Mouse (Mus musculus) liver, embryonic 11.5 days (tissue): ENCODE measurements around the gene Ahdc1. TPM values are rescaled to one million over a fixed set of nuclear protein-coding genes. Genes with fewer than 3 reads are reported as not detected.
"Not testable (repeated sequence)": the region's sequence is repeated elsewhere in the genome, so short reads cannot be mapped to it uniquely, and the experiment has no call there.

Experiments used
- ATAC-seq: fragments of 200-750 bp; cut with Nextera tagmentation; replicated peaks from 2 replicates; pipeline ENCODE4 v1.8.0; 2017; ENCODE audit warnings: moderate number of reproducible peaks, mild to moderate bottlenecking, moderate TSS enrichment, moderate library complexity; ENCODE audit not compliant: low FRiP score
- DNase-seq: peaks from one replicate; pipeline ENCODE4 v3.0.0-alpha.2; 2017; ENCODE audit warnings: low spot score
- H3K27ac ChIP-seq: fragments of 300-500 bp; sonication (generic); 2 replicates; pipeline ENCODE4 v1.5.1; 2014; ENCODE audit warnings: mild to moderate bottlenecking, low read depth, low read length, control low read depth
- H3K27me3 ChIP-seq: fragments of 300-500 bp; sonication (generic); replicated peaks from 2 replicates; pipeline ENCODE4 v1.6.1; 2014; ENCODE audit warnings: low read length, mixed read lengths; ENCODE audit not compliant: control insufficient read depth, insufficient read depth
- H3K36me3 ChIP-seq: fragments of 300-500 bp; sonication (generic); 2 replicates; pipeline ENCODE4 v1.6.1; 2014; ENCODE audit warnings: mild to moderate bottlenecking, low read length, moderate library complexity, mixed read lengths; ENCODE audit not compliant: control insufficient read depth, insufficient read depth
- H3K4me1 ChIP-seq: fragments of 300-500 bp; sonication (generic); replicated peaks from 2 replicates; pipeline ENCODE4 v1.6.1; 2014; ENCODE audit warnings: low read length, mixed read lengths; ENCODE audit not compliant: control insufficient read depth, insufficient read depth
- H3K4me2 ChIP-seq: fragments of 300-500 bp; sonication (generic); 2 replicates; pipeline ENCODE4 v1.6.1; 2014; ENCODE audit warnings: mild to moderate bottlenecking, control low read depth, moderate library complexity
- H3K4me3 ChIP-seq: fragments of 300-500 bp; sonication (generic); 2 replicates; pipeline ENCODE4 v1.5.1; 2014; ENCODE audit warnings: low read depth, low read length, control low read depth
- H3K9ac ChIP-seq: fragments of 300-500 bp; sonication (generic); 2 replicates; pipeline ENCODE4 v1.6.1; 2014; ENCODE audit warnings: low read depth, low read length, control low read depth
- H3K9me3 ChIP-seq: fragments of 300-500 bp; sonication (generic); 2 replicates; pipeline ENCODE4 v1.6.1; 2016; ENCODE audit warnings: low read length, inconsistent platforms, mixed read lengths; ENCODE audit not compliant: control insufficient read depth
- WGBS: fragments of 180-500 bp; shearing (Covaris S2); extraction: QIAGEN DNeasy Blood & Tissue Kit; methylation state at CpG from one replicate; pipeline ENCODE4 v1.1.7; 2014; 5-methylcytosine and 5-hydroxymethylcytosine counted together
- polyA plus RNA-seq: library from polyadenylated mRNA; unstranded; fragments of >200 nt; fragmentation: Nextera tagmentation; extraction: Ambion mirVana; gene quantifications from 2 replicates; pipeline ENCODE4 v1.2.1, GENCODE M21; 2014

The Ahdc1 gene
- polyA plus RNA-seq, 1 experiment from 2014 or later = 6.1 TPM

GRCm38 (mm10) chr4:133005233-133005632 is 5.8 kb upstream of the Ahdc1 start:
- Histone ChIP-seq H3K36me3 (no peaks in the 10 kb centered on the region), H3K4me2 (no peak overlapping the region), H3K9me3 (no peaks in the 10 kb centered on the region), H3K27me3 (peaks cover 8% of the 10 kb centered on the region), H3K4me1 (peaks cover 25% of the 10 kb centered on the region), H3K9ac (no peak overlapping the region), H3K27ac (no peak overlapping the region), H3K4me3 (no peak overlapping the region)
- WGBS = 3% methylated on average over 3 of the region's 3 CpGs
- ATAC-seq (no peak), DNase-seq (no peak)

GRCm38 (mm10) chr4:133005885-133006451 is 5.1 kb upstream of the Ahdc1 start:
- peaks cover 32% of the 10 kb centered on the region for H3K4me1 ChIP-seq
- H3K4me3 ChIP-seq, H3K36me3 ChIP-seq, H3K27ac ChIP-seq, DNase-seq, H3K9me3 ChIP-seq, H3K4me2 ChIP-seq, ATAC-seq, H3K9ac ChIP-seq: not testable (repeated sequence)
- peaks cover 15% of the 10 kb centered on the region for H3K27me3 ChIP-seq
- WGBS = 61% methylated on average over 6 of the region's 6 CpGs

GRCm38 (mm10) chr4:133007513-133008380 is 3.3 kb upstream of the Ahdc1 start:
- 21% methylated on average over 15 of the region's 15 CpGs for WGBS
- peak; percentile 58 for ATAC-seq

GRCm38 (mm10) chr4:133009131-133009530 is 1.9 kb upstream of the Ahdc1 start:
- 3% methylated on average over 4 of the region's 4 CpGs for WGBS
- no peaks in the 10 kb centered on the region for H3K36me3 ChIP-seq
- peaks cover 15% of the 10 kb centered on the region for H3K27me3 ChIP-seq
- peaks cover 35% of the 10 kb centered on the region for H3K4me1 ChIP-seq
- no peak overlapping the region for H3K27ac ChIP-seq
- H3K4me2 ChIP-seq = no peak overlapping the region
- H3K9me3 ChIP-seq = no peaks in the 10 kb centered on the region
- DNase-seq (no peak), ATAC-seq (no peak)
- no peak overlapping the region for H3K4me3 ChIP-seq
- no peak overlapping the region for H3K9ac ChIP-seq

More at GRCm38 (mm10) chr4:133007513-133008380, 3.3 kb upstream of the Ahdc1 start:
- peak overlapping the region; percentile 32 for H3K4me3 ChIP-seq
- DNase-seq = peak; percentile 68
- peaks cover 15% of the 10 kb centered on the region for H3K27me3 ChIP-seq
- no peaks in the 10 kb centered on the region for H3K36me3 ChIP-seq
- H3K9ac ChIP-seq = 0 out of 2 replicates have a peak overlapping the region, but pooled peaks have one; percentile 23
- peak overlapping the region; percentile 49 for H3K4me2 ChIP-seq
- peak overlapping the region; percentile 72 for H3K27ac ChIP-seq
- no peaks in the 10 kb centered on the region for H3K9me3 ChIP-seq
- H3K4me1 ChIP-seq = peaks cover 32% of the 10 kb centered on the region

GRCm38 (mm10) chr4:133009676-133010075 is 1.4 kb upstream of the Ahdc1 start:
- no peak for ATAC-seq
- Histone ChIP-seq H3K4me1 (peaks cover 41% of the 10 kb centered on the region), H3K36me3 (no peaks in the 10 kb centered on the region), H3K9me3 (no peaks in the 10 kb centered on the region), H3K4me2 (no peak overlapping the region; the same call in 1 of the 2 replicates), H3K4me3 (no peak overlapping the region), H3K27ac (no peak overlapping the region), H3K9ac (no peak overlapping the region), H3K27me3 (peaks cover 15% of the 10 kb centered on the region)
- 64% methylated on average over 5 of the region's 5 CpGs for WGBS
- DNase-seq = no peak

GRCm38 (mm10) chr4:133010611-133011010 is 449 bp upstream of the Ahdc1 start:
- H3K9me3 ChIP-seq = no peaks in the 10 kb centered on the region
- DNase-seq (no peak), ATAC-seq (no peak)
- WGBS = 3% methylated on average over 17 of the region's 17 CpGs
- peaks cover 50% of the 10 kb centered on the region for H3K4me1 ChIP-seq
- no peaks in the 10 kb centered on the region for H3K36me3 ChIP-seq
- H3K27ac ChIP-seq = no peak overlapping the region
- peaks cover 15% of the 10 kb centered on the region for H3K27me3 ChIP-seq
- H3K4me3 ChIP-seq = peak overlapping the region; percentile 72
- peak overlapping the region; percentile 76 for H3K9ac ChIP-seq
- H3K4me2 ChIP-seq = peak overlapping the region; percentile 86

- ATAC-seq (0 out of 2 replicates have a peak, but pooled peaks have one; percentile 13), DNase-seq (peak; percentile 69)
- Histone ChIP-seq H3K9ac (peak overlapping the region; percentile 76), H3K36me3 (no peaks in the 10 kb centered on the region), H3K27me3 (peaks cover 15% of the 10 kb centered on the region), H3K9me3 (no peaks in the 10 kb centered on the region), H3K4me2 (peak overlapping the region; percentile 86), H3K27ac (peak overlapping the region; percentile 94), H3K4me1 (peaks cover 65% of the 10 kb centered on the region), H3K4me3 (peak overlapping the region; percentile 72)
- WGBS = 2% methylated on average over 68 of the region's 84 CpGs
Measured at GRCm38 (mm10) chr4:133011821-133012775, 1.0 kb downstream of the Ahdc1 start.

- H3K27me3 ChIP-seq = peaks cover 15% of the 10 kb centered on the region
- peak overlapping the region; percentile 86 for H3K4me2 ChIP-seq
- peak; percentile 66 for DNase-seq
- H3K4me3 ChIP-seq = peak overlapping the region; percentile 72
- H3K36me3 ChIP-seq = no peaks in the 10 kb centered on the region
- H3K27ac ChIP-seq = peak overlapping the region; percentile 94
- H3K9ac ChIP-seq = peak overlapping the region; percentile 76
- 1% methylated on average over 17 of the region's 17 CpGs for WGBS
- H3K4me1 ChIP-seq = peaks cover 65% of the 10 kb centered on the region
- H3K9me3 ChIP-seq = no peaks in the 10 kb centered on the region
- ATAC-seq = no peak
Measured at GRCm38 (mm10) chr4:133012776-133013265, 1.8 kb downstream of the Ahdc1 start.
